Mouse (Mus musculus): ENCODE data around the gene Zfp956. TPM values are rescaled to one million over a fixed set of nuclear protein-coding genes. Genes with fewer than 3 reads are reported as not detected.

Gene Zfp956
- polyA plus RNA-seq, 1 experiment from 2014 or later: 9.4 TPM

Other genes with a start within 250 kb of the Zfp956 start
- gene Pdia4, start 140.0 kb upstream of the Zfp956 start, polyA plus RNA-seq (2014; fragmentation: Nextera tagmentation; extraction: Ambion mirVana): 233 and 252 TPM in 2 replicates
- 0.90 and 1.3 TPM in 2 replicates for gene Zfp786, start 122.5 kb upstream of the Zfp956 start, polyA plus RNA-seq (2014; fragmentation: Nextera tagmentation; extraction: Ambion mirVana)
- gene Zfp398, start 117.7 kb upstream of the Zfp956 start, polyA plus RNA-seq (2014; fragmentation: Nextera tagmentation; extraction: Ambion mirVana): 5.6 and 5.8 TPM in 2 replicates
- 8.3 and 8.8 TPM in 2 replicates for gene Zfp282, start 76.2 kb upstream of the Zfp956 start, polyA plus RNA-seq (2014; fragmentation: Nextera tagmentation; extraction: Ambion mirVana)
- 9.5 and 9.8 TPM in 2 replicates for gene Zfp212, start 32.9 kb upstream of the Zfp956 start, polyA plus RNA-seq (2014; fragmentation: Nextera tagmentation; extraction: Ambion mirVana)
- 7.4 and 8.6 TPM in 2 replicates for gene Zfp777, start 95.5 kb downstream of the Zfp956 start, polyA plus RNA-seq (2014; fragmentation: Nextera tagmentation; extraction: Ambion mirVana)
- 11.5 and 14.5 TPM in 2 replicates for gene Zfp746, start 133.2 kb downstream of the Zfp956 start, polyA plus RNA-seq (2014; fragmentation: Nextera tagmentation; extraction: Ambion mirVana)

All from liver, embryonic 11.5 days (tissue).